Mouse (Mus musculus): ENCODE data around the gene Helb. TPM values are rescaled to one million over a fixed set of nuclear protein-coding genes. Genes with fewer than 3 reads are reported as not detected.

Gene Helb
- polyA plus RNA-seq, 1 experiment from 2014 or later = 10.5 TPM

DNA sequence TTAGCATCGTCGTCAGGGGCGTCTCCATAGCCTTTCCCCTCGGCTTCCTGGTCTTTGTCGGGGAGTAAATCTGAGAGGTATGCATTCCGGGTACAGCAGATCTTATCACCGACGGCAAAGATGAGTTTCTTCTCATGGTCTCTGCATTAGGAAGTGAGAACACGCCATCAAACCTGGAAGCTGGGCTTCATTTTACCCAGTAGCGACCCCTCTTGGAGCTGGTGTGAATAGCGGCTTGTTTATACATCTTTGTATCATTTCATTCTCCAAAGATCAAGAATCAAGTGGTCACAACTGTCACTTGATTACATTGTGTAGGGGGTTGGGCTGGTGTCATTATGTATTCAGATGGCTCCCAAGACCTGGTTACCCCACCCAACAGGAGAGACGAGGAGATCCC lies 20.2 kb downstream of the Helb start:
- Histone ChIP-seq H3K4me2 (replicated peaks) (no peak overlapping the region), H3K4me1 (no peaks in the 10 kb centered on the region), H3K9me3 (replicated peaks) (no peaks in the 10 kb centered on the region), H3K9ac (no peak overlapping the region), H3K27me3 (no peaks in the 10 kb centered on the region), H3K27ac (replicated peaks) (no peak overlapping the region), H3K4me3 (replicated peaks) (no peak overlapping the region), H3K36me3 (peaks cover 77% of the 10 kb centered on the region)
- no peak for ATAC-seq (ENCODE audit: insufficient number of reproducible peaks, low FRiP score, low TSS enrichment, low read depth)
- WGBS = 82% methylated on average over 12 of the region's 12 CpGs

GRCm38 (mm10) chr10:120077850-120078249 lies 34.9 kb downstream of the Helb start:
- WGBS = 79% methylated on average over 3 of the region's 3 CpGs
- Histone ChIP-seq H3K9me3 (replicated peaks) (no peaks in the 10 kb centered on the region), H3K36me3 (peaks cover 22% of the 10 kb centered on the region), H3K9ac (no peak overlapping the region), H3K27me3 (no peaks in the 10 kb centered on the region), H3K4me1 (no peaks in the 10 kb centered on the region), H3K4me2 (replicated peaks) (no peak overlapping the region), H3K4me3 (replicated peaks) (no peak overlapping the region), H3K27ac (replicated peaks) (no peak overlapping the region)
- 0 out of 2 replicates have a peak, but pooled peaks have one; percentile 29 for ATAC-seq (ENCODE audit: insufficient number of reproducible peaks, low FRiP score, low TSS enrichment, low read depth)

DNA sequence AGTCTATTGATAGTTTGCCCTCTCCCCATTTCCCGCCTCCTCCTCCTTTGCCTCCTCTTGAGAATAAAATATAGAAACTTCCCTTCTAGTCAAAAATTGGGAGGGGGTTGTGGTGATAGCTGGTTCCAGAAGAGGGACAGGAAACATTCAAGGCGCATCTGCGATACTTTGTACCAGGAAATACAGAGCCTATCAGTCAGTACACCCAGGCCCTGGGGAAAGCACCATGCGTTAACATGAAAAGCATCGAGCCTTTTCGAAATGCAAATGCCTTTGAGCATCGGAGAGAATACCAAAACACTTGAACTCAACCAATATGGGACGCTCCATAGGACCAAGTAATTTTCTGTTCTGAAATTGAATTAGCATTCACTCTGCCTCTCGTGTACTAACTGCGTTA lies 46.5 kb downstream of the Helb start:
- no peak overlapping the region for H3K27ac ChIP-seq (replicated peaks)
- H3K9me3 ChIP-seq (replicated peaks) = no peaks in the 10 kb centered on the region
- H3K36me3 ChIP-seq = no peaks in the 10 kb centered on the region
- 91% methylated on average over 10 of the region's 10 CpGs for WGBS
- H3K27me3 ChIP-seq = no peaks in the 10 kb centered on the region
- H3K4me1 ChIP-seq = no peaks in the 10 kb centered on the region
- H3K9ac ChIP-seq = no peak overlapping the region
- ATAC-seq (ENCODE audit: insufficient number of reproducible peaks, low FRiP score, low TSS enrichment, low read depth) = no peak
- H3K4me3 ChIP-seq (replicated peaks) = no peak overlapping the region
- no peak overlapping the region for H3K4me2 ChIP-seq (replicated peaks)

- Histone ChIP-seq H3K4me1 (no peaks in the 10 kb centered on the region), H3K36me3 (no peaks in the 10 kb centered on the region), H3K9ac (no peak overlapping the region), H3K27ac (replicated peaks) (no peak overlapping the region), H3K27me3 (no peaks in the 10 kb centered on the region), H3K4me2 (replicated peaks) (no peak overlapping the region), H3K4me3 (replicated peaks) (no peak overlapping the region), H3K9me3 (replicated peaks) (no peaks in the 10 kb centered on the region)
- 20% methylated on average over 5 of the region's 5 CpGs for whole genome bisulfite sequencing
- ATAC-seq (ENCODE audit: insufficient number of reproducible peaks, low FRiP score, low TSS enrichment, low read depth) = no peak
These were observed 48.4 kb downstream of the Helb start for GRCm38 (mm10) chr10:120064424-120064823.

DNA sequence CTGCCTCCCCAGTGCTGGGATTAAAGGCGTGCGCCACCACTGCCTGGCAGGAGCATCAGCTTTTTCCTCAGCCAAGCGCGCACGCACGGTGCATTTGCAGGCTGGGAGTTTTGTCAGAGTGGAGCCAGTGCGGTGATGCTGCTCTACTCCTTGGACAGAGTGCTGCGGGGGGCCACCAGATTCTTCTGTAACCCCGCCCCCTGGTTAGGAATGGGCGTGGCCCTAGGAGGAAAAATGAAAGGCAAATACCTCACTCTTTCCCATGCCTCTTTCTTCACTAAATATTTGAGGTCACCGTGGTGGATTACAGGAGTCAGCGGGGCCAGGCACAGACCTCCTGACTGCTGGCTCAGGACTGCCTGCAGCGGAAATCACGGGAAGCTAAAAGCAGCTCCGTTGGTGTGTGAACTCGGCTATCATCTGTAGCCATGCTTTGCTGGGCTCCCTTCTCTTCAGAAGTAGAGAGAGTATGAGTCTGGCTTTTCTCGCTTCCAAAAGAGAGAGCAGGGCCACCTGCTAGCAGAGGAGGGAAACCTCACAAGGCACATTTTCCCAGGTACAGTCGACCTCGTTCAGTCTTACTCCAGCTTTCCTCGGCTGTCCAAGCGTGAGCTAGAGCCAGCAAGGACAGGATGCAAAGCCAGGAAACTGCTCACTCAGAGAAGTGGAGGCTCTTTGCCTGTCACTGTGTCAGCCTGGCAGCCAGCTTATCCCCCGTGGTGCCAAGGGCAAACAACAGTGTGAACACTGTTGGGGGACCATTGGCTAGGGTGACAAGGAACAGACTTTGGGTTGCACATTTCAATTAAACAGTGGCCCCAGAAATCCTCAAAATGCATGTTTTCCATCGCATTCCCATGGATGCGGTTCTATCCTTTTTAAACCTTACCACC lies 51.3 kb downstream of the Helb start:
- Histone ChIP-seq H3K27ac (replicated peaks) (no peak overlapping the region), H3K4me2 (replicated peaks) (no peak overlapping the region), H3K4me1 (no peaks in the 10 kb centered on the region), H3K9me3 (replicated peaks) (no peaks in the 10 kb centered on the region), H3K36me3 (no peaks in the 10 kb centered on the region), H3K4me3 (replicated peaks) (no peak overlapping the region), H3K27me3 (no peaks in the 10 kb centered on the region), H3K9ac (no peak overlapping the region)
- WGBS = 78% methylated on average over 24 of the region's 24 CpGs
- ATAC-seq (ENCODE audit: insufficient number of reproducible peaks, low FRiP score, low TSS enrichment, low read depth) = no peak

- Histone ChIP-seq H3K9ac (no peak overlapping the region), H3K4me3 (replicated peaks) (no peak overlapping the region), H3K4me1 (no peaks in the 10 kb centered on the region), H3K27ac (replicated peaks) (no peak overlapping the region), H3K9me3 (replicated peaks) (no peaks in the 10 kb centered on the region), H3K36me3 (no peaks in the 10 kb centered on the region), H3K27me3 (no peaks in the 10 kb centered on the region), H3K4me2 (replicated peaks) (no peak overlapping the region)
- 84% methylated on average over 10 of the region's 10 CpGs for whole genome bisulfite sequencing
- ATAC-seq (ENCODE audit: insufficient number of reproducible peaks, low FRiP score, low TSS enrichment, low read depth) = no peak
These were observed 52.1 kb downstream of the Helb start for GRCm38 (mm10) chr10:120060579-120061237.

- H3K9ac ChIP-seq = no peak overlapping the region
- no peak overlapping the region for H3K4me3 ChIP-seq (replicated peaks)
- no peak overlapping the region for H3K4me2 ChIP-seq (replicated peaks)
- no peak overlapping the region for H3K27ac ChIP-seq (replicated peaks)
- no peaks in the 10 kb centered on the region for H3K27me3 ChIP-seq
- no peaks in the 10 kb centered on the region for H3K36me3 ChIP-seq
- no peaks in the 10 kb centered on the region for H3K4me1 ChIP-seq
- no peaks in the 10 kb centered on the region for H3K9me3 ChIP-seq (replicated peaks)
- 77% methylated on average over 2 of the region's 2 CpGs for WGBS
- no peak for ATAC-seq (ENCODE audit: insufficient number of reproducible peaks, low FRiP score, low TSS enrichment, low read depth)
These were observed 68.0 kb downstream of the Helb start for GRCm38 (mm10) chr10:120044714-120045234.

- no peaks in the 10 kb centered on the region for H3K27me3 ChIP-seq
- 76% methylated on average over 6 of the region's 6 CpGs for WGBS
- H3K4me3 ChIP-seq (replicated peaks) = no peak overlapping the region
- no peak overlapping the region for H3K9ac ChIP-seq
- ATAC-seq (ENCODE audit: insufficient number of reproducible peaks, low FRiP score, low TSS enrichment, low read depth) = no peak
- no peak overlapping the region for H3K27ac ChIP-seq (replicated peaks)
- no peaks in the 10 kb centered on the region for H3K36me3 ChIP-seq
- no peaks in the 10 kb centered on the region for H3K4me1 ChIP-seq
- no peak overlapping the region for H3K4me2 ChIP-seq (replicated peaks)
- no peaks in the 10 kb centered on the region for H3K9me3 ChIP-seq (replicated peaks)
These were observed 68.5 kb downstream of the Helb start for GRCm38 (mm10) chr10:120044237-120044636.

DNA sequence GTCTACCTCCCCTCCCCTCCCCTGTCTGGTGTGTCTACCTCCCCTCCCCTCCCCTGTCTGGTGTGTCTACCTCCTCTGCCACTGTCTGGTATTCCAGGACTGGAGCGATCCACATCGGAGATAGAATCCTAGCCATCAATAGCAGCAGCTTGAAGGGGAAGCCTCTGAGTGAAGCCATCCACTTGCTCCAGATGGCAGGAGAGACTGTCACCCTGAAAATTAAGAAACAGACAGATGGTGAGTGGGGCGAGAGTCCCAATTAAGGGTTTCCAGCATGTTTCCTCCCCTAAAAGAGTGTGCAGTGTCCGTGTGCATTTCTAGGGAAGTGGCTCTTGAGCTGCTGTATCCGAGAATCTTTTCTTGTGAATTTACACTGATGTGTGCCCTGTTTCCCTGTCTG lies 74.6 kb downstream of the Helb start:
- Histone ChIP-seq H3K36me3 (no peaks in the 10 kb centered on the region), H3K9ac (no peak overlapping the region), H3K9me3 (replicated peaks) (no peaks in the 10 kb centered on the region), H3K4me3 (replicated peaks) (no peak overlapping the region), H3K27ac (replicated peaks) (no peak overlapping the region), H3K4me2 (replicated peaks) (no peak overlapping the region), H3K27me3 (no peaks in the 10 kb centered on the region), H3K4me1 (no peaks in the 10 kb centered on the region)
- ATAC-seq (ENCODE audit: insufficient number of reproducible peaks, low FRiP score, low TSS enrichment, low read depth) = no peak
- WGBS = 91% methylated on average over 5 of the region's 5 CpGs

- Histone ChIP-seq H3K9me3 (replicated peaks) (no peaks in the 10 kb centered on the region), H3K4me2 (replicated peaks) (no peak overlapping the region), H3K36me3 (no peaks in the 10 kb centered on the region), H3K4me3 (replicated peaks) (no peak overlapping the region), H3K27ac (replicated peaks) (no peak overlapping the region), H3K9ac (no peak overlapping the region), H3K27me3 (no peaks in the 10 kb centered on the region), H3K4me1 (no peaks in the 10 kb centered on the region)
- WGBS = 69% methylated on average over 6 of the region's 6 CpGs
- ATAC-seq (ENCODE audit: insufficient number of reproducible peaks, low FRiP score, low TSS enrichment, low read depth) = no peak
These were observed 77.0 kb downstream of the Helb start for GRCm38 (mm10) chr10:120035824-120036223.

DNA sequence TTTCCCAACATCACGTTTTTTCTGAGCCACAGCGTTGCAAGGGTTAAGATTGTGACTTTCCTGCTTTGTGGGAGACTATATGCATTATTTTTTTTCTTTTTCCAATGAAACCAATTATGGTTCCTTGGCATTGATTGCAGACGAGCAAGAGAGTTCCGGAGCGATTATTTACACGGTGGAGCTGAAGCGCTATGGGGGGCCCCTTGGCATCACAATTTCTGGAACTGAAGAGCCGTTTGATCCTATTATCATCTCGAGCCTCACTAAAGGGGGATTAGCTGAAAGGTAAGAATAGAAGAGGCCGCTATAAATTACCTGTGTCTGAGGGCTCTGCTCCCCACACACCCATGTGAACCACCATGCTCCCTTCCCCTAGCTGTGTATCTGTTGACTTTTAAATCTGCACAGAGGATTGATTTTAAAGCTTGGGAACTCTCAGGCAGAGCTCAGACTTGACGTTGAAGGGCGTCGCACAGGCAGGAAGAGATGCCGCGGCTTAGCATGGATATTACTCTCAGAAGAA lies 77.5 kb downstream of the Helb start:
- Histone ChIP-seq H3K27ac (replicated peaks) (no peak overlapping the region), H3K9ac (no peak overlapping the region), H3K36me3 (no peaks in the 10 kb centered on the region), H3K4me1 (no peaks in the 10 kb centered on the region), H3K9me3 (replicated peaks) (no peaks in the 10 kb centered on the region), H3K4me2 (replicated peaks) (no peak overlapping the region), H3K4me3 (replicated peaks) (no peak overlapping the region), H3K27me3 (no peaks in the 10 kb centered on the region)
- no peak for ATAC-seq (ENCODE audit: insufficient number of reproducible peaks, low FRiP score, low TSS enrichment, low read depth)
- WGBS = 45% methylated on average over 15 of the region's 15 CpGs

All from embryonic facial prominence, embryonic 15.5 days (tissue).